8 mouse cellular contexts compared by ENCODE assay signal in genomic region chr2:170731205-170731604, GRCm38 (mm10). TPM values are rescaled to one million over a fixed set of nuclear protein-coding genes. Genes with fewer than 3 reads are reported as not detected.
DNase-seq lines count a peak whose midpoint lies in the region; ATAC-seq and TF ChIP-seq lines count a peak whose summit lies in the region.

No protein-coding gene starts in this region.

- peaks cover 19% of the 10 kb centered on the region for H3K27me3 ChIP-seq in kidney, embryonic 14.5 days (ENCODE audit: control insufficient read depth, insufficient read depth, low read length)
- H3K27me3 ChIP-seq in embryonic facial prominence, embryonic 10.5 days (replicated peaks; ENCODE audit: low read depth, poor library complexity, severe bottlenecking) = peaks cover 32% of the 10 kb centered on the region
- H3K27me3 ChIP-seq in hindbrain, postnatal 0 days (ENCODE audit: insufficient read depth, low read length) = no peaks in the 10 kb centered on the region
- no peaks in the 10 kb centered on the region for H3K27me3 ChIP-seq in neural tube, embryonic 12.5 days (replicated peaks)

- TF ChIP-seq CTCF in hindbrain, postnatal 0 days (IDR thresholded peaks at IDR 0.05; ENCODE audit: low read depth) = no peak

- H3K36me3 ChIP-seq in kidney, embryonic 14.5 days (ENCODE audit: control insufficient read depth, insufficient read depth, low read length) = no peaks in the 10 kb centered on the region
- H3K36me3 ChIP-seq in embryonic facial prominence, embryonic 10.5 days (replicated peaks) = no peaks in the 10 kb centered on the region
- H3K36me3 ChIP-seq in hindbrain, postnatal 0 days (ENCODE audit: insufficient read depth, low read length) = no peaks in the 10 kb centered on the region
- no peaks in the 10 kb centered on the region for H3K36me3 ChIP-seq in neural tube, embryonic 12.5 days

- WGBS in kidney, embryonic 14.5 days = 12% methylated on average over 6 of the region's 6 CpGs
- WGBS in embryonic facial prominence, embryonic 10.5 days = 24% methylated on average over 6 of the region's 6 CpGs
- 19% methylated on average over 6 of the region's 6 CpGs for WGBS in hindbrain, postnatal 0 days
- WGBS in neural tube, embryonic 12.5 days = 13% methylated on average over 6 of the region's 6 CpGs

- ATAC-seq in kidney, embryonic 14.5 days (ENCODE audit: low FRiP score, low TSS enrichment) = peak; percentile 40; the same call in 1 of the 2 replicates
- peak; percentile 53 for ATAC-seq in hindbrain, postnatal 0 days
- peak; percentile 52 for ATAC-seq in neural tube, embryonic 12.5 days (ENCODE audit: low FRiP score, low read depth)

- H3K4me1 ChIP-seq in kidney, embryonic 14.5 days (ENCODE audit: control insufficient read depth, insufficient read depth, low read length) = no peaks in the 10 kb centered on the region
- H3K4me1 ChIP-seq in embryonic facial prominence, embryonic 10.5 days = peaks cover 48% of the 10 kb centered on the region
- peaks cover 2% of the 10 kb centered on the region; the same call in 1 of the 2 replicates for H3K4me1 ChIP-seq in hindbrain, postnatal 0 days (ENCODE audit: insufficient read depth, low read length)
- peaks cover 15% of the 10 kb centered on the region; the same call in 1 of the 2 replicates for H3K4me1 ChIP-seq in neural tube, embryonic 12.5 days

- H3K9me3 ChIP-seq in kidney, embryonic 14.5 days (ENCODE audit: control insufficient read depth, low read length) = no peaks in the 10 kb centered on the region
- no peaks in the 10 kb centered on the region for H3K9me3 ChIP-seq in embryonic facial prominence, embryonic 10.5 days
- H3K9me3 ChIP-seq in hindbrain, postnatal 0 days (ENCODE audit: low read length) = no peaks in the 10 kb centered on the region
- no peaks in the 10 kb centered on the region for H3K9me3 ChIP-seq in neural tube, embryonic 12.5 days

- DNase-seq in kidney, adult 8-10 months = no peak
- DNase-seq in embryonic facial prominence, embryonic 10.5 days (ENCODE audit: low spot score) = no peak
- peak; percentile 54 for DNase-seq in hindbrain, postnatal 0 days (ENCODE audit: low spot score)
- no peak for DNase-seq in right cerebral cortex, postnatal 10 days (ENCODE audit: low spot score in 2 of 2)
- no peak for DNase-seq in right cerebral cortex, postnatal 25 days
- DNase-seq in lung, postnatal 25 days (ENCODE audit: low spot score) = no peak

- H3K4me2 ChIP-seq in kidney, embryonic 14.5 days (replicated peaks; ENCODE audit: low read depth, low read length) = peak overlapping the region; percentile 93
- H3K4me2 ChIP-seq in hindbrain, postnatal 0 days (ENCODE audit: low read depth, low read length) = peak overlapping the region; percentile 90
- peak overlapping the region; percentile 85 for H3K4me2 ChIP-seq in neural tube, embryonic 12.5 days (replicated peaks)

- H3K4me3 ChIP-seq in kidney, embryonic 14.5 days (ENCODE audit: low read length) = peak overlapping the region; percentile 54
- peak overlapping the region; percentile 73 for H3K4me3 ChIP-seq in embryonic facial prominence, embryonic 10.5 days
- H3K4me3 ChIP-seq in hindbrain, postnatal 0 days (ENCODE audit: low read length) = peak overlapping the region; percentile 59
- H3K4me3 ChIP-seq in neural tube, embryonic 12.5 days = peak overlapping the region; percentile 51

- 0 out of 2 replicates have a peak overlapping the region, but pooled peaks have one; percentile 42 for H3K9ac ChIP-seq in kidney, embryonic 14.5 days (ENCODE audit: low read depth, low read length)
- H3K9ac ChIP-seq in hindbrain, postnatal 0 days (replicated peaks; ENCODE audit: low read length) = peak overlapping the region; percentile 57
- peak overlapping the region; percentile 67 for H3K9ac ChIP-seq in neural tube, embryonic 12.5 days

- no peak overlapping the region for H3K27ac ChIP-seq in kidney, embryonic 14.5 days (ENCODE audit: low read depth, low read length)
- H3K27ac ChIP-seq in embryonic facial prominence, embryonic 10.5 days (replicated peaks) = peak overlapping the region; percentile 79
- H3K27ac ChIP-seq in hindbrain, postnatal 0 days = peak overlapping the region; percentile 79
- peak overlapping the region; percentile 57; the same call in 1 of the 2 replicates for H3K27ac ChIP-seq in neural tube, embryonic 12.5 days

RNA-seq across cellular contexts. Expression of gene Dok5, which starts 0.4 kb away (rescaled TPM):
- polyA plus RNA-seq in kidney, embryonic 14.5 days (2014; fragmentation: Nextera tagmentation; extraction: Ambion mirVana) = 0.81 and 0.85 TPM in 2 replicates
- polyA plus RNA-seq in embryonic facial prominence, embryonic 10.5 days (2016; fragmentation: Nextera tagmentation; extraction: Ambion mirVana) = 11.8 and 16.3 TPM in 2 replicates
- 29.7 and 34.9 TPM in 2 replicates for total RNA-seq in hindbrain, postnatal 0 days (2014; rRNA removed)
- 32.6 and 38.0 TPM in 2 replicates for polyA plus RNA-seq in hindbrain, postnatal 0 days (2015; fragmentation: Nextera tagmentation; extraction: Ambion mirVana)
- polyA plus RNA-seq in neural tube, embryonic 12.5 days (2016; fragmentation: Nextera tagmentation; extraction: Ambion mirVana) = 37.5 and 42.0 TPM in 2 replicates
